Mouse (Mus musculus) layer of hippocampus, adult 11-12 months (tissue): ENCODE measurements at regions not wholly inside any gene's neighbourhood (a gene's known extent, or its start where the extent isn't known, plus 50 kb on each side); places are given as distances from the start of the nearest gene placed in this dataset.

Source experiments
- DNase-seq: peaks from one replicate; pipeline ENCODE4 v3.0.0; 2022; ENCODE audit warnings: low spot score

DNA sequence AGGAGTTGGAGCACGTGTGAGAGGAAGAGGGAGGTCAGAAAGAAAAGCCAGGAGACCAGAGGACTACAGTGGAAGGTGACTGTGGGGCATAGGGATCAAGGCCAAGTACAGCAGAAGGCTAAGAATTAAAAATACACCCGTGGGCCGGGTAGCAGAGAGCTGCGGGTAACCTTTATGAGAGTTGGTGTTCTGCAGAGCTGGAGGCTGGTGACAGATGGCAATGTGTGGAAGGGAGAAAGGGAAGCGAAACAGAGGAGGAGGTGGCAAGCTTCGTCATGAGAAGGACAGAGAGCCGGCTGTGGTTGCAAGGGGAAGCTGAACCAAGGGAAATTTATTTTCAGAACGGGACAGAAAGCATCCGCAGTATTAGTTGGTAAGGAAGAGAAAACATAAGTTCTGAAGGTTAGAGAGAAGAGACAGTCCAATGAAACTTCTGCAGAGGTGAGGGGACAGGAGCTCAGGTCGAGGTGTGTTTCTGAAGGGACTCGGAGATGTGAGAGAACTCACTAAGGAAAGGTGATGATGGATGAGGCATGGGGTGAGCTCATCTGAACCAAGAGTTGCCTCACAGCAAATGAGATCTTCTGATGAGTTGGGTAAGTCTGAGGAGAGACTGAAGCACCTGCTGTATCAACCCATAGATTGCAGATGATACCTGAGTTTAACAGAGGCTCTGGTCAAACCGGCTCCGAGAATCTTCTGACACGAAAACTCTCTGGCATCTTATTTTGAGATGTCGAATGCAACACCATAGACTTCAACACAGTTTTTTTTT lies 200.6 kb downstream of the Gm10260 start:
- DNase-seq, result peak; percentile 90

DNA sequence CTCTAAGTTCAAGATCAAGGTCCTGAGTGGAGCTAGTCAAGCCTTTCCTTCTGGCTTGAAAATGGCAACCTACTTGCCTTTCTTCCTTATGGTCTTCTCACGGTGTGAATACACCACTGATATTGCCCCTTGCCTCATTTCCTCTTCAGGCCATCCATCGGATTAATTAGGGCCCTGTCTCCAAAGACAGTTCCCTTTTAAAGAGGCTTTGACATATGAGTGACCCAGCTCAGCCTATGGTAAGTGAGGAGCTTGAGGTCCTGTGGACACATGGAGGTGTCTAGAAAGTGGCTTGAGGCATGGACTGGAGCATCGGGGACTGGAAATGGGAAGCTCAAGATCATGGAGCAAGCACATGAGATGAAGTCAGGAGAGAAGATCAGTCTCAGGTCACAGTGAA lies 201.5 kb downstream of the Gm10260 start:
- no peak for DNase-seq

DNA sequence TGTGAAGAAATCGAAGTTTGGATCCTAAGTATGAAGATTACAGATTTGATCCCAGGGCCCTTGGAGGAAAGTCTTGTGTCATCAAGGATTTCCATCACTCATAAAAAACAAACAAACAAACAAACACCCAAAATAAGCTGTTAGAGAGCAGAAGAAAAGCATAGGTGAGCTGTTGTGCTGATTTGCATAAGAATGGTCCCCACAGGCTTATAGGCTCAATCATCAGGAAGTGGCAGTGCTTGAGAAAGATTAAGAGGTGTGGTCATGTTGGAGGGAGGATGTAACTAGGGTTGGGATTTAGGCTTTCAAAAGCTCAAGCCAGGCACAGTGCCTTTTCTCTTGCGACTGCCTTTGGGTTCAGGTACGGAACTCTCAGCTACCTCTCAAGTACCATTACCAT lies 205.1 kb downstream of the Gm10260 start:
- no peak for DNase-seq

DNA sequence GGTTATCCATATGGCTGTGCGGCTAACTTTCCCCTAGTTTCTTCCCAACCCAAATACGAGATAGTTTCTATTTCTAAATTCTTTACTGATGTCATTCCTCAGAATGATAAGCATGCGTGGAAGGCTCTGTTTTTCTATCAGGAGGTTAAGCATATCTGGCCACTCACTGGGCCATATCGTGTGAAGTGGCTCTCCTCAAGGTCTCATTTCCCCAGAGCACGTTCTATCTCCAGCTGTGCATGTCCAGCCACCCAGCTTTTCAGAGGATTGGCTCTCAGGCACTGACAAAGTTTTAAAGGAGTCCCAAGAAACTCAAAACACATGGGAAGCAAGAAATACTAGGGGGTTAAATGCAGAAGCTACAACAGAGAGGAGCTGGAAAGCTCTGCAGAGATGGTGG lies 205.8 kb downstream of the Gm10260 start:
- DNase-seq, result no peak

DNA sequence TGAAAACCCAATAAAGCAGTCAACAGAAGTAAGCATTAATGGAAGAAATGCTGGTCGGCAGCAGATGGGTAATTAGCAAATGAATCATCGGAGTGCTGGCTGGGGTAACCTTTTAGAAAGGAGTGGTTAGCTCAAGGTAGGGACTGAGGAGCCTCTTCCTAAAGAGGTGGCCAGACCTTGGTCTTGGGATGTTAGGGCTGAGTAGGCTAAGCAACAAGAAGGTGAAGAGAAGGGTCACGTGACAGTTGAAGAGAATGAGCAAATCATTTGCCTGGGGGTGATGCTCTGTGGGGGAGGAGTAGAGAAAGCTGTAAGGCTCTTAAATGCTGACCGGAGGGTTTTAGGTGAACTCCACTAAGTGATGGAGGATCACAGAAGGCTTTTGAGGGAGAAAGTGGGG lies 208.2 kb downstream of the Gm10260 start:
- DNase-seq, result no peak

DNA sequence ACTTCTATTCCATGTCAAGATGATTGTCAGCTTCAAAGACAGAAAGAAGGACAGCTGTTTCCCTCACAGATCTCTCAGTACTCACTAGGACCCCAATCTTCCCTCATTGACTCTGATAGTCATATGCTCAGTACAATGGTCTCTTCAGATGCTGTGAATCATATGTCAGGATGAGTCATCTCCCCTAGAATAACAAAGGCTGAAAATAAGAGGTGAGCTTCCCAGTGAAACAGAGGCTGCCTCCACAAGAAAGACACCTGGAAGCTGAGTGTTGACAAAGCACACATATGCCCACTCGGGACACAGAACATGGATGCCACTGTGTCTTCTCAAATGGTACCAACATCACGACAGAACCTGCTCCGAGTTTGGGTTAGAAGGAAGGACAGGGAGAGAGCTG lies 209.6 kb downstream of the Gm10260 start:
- DNase-seq, result no peak

DNA sequence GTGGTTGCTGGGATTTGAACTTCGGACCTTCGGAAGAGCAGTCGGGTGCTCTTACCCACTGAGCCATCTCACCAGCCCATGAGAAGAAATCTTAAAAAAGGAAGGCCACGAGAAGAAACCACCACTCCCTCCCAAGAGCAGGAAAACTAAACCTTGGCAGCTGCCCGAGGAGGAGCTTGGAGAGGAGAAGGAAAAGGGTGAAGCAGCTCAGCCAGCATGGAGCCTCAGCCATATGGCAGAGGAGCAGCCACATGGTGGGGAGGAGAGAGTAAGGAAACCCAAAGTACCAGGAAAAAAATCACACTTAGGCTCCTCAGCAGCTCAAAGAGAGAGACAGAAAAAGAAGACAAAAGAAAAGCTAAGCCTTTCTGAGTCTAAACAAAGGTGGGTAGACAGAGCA lies 210.3 kb downstream of the Gm10260 start:
- peak; percentile 53 for DNase-seq

DNA sequence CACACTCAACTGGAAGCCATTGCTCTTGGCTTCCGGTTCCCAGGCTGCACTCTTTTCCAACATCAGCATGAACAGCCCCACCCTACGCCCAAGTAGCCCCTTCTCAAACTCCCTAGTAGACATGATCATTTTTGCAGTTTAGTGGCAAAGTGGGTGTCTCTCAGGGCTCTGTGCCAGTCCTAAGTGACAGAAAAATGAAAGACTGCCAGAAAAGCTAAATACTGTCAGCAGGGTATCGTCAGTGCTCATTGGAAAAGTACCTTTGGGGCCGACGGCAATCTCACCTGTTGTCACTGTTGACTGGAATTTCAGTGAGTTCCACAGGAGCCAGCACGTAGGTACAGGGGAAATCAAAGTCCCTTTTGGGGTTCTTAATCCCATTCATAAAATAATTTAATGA lies 211.0 kb downstream of the Gm10260 start:
- no peak for DNase-seq

DNA sequence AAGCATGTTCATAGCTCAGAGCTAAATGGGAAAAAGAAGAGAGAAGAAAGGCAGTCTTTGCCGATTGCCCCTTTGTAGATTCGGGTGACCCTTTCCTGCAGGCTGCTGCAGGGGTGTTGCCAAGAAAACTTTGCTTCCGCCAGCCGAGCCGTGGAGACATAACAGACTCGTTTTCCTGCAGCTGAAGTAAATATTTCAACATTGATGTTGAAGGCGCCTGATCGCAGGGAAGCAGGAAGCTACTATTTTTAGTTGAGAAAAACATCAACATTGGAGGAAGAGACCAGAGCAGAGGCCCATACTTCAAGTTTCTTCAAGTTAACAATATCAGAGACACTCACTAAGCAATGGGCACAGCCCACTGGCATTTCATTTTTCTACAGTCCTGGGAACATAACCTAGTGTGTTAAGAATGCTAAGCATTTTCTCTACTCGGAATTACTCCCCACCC lies 211.9 kb downstream of the Gm10260 start:
- peak; percentile 57 for DNase-seq

DNA sequence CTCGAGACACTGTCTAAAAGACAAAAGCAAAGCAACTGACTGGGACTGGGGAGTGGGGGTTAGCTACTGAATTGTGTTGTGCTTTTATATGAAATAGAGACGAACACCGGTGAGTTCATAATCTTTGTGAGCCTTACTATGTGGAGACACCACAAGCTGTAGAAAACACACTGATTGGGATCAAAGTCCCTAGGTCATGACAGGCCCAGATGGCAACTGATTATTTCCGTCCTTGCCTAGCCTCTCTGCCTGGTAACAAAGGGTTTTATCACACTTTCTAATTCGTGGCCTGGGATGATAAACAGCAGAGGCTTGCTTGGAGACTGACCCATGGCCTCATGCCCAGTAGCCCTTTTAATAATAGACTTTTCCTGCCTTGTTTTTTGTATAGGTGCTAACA lies 213.5 kb downstream of the Gm10260 start:
- DNase-seq, result no peak

DNA sequence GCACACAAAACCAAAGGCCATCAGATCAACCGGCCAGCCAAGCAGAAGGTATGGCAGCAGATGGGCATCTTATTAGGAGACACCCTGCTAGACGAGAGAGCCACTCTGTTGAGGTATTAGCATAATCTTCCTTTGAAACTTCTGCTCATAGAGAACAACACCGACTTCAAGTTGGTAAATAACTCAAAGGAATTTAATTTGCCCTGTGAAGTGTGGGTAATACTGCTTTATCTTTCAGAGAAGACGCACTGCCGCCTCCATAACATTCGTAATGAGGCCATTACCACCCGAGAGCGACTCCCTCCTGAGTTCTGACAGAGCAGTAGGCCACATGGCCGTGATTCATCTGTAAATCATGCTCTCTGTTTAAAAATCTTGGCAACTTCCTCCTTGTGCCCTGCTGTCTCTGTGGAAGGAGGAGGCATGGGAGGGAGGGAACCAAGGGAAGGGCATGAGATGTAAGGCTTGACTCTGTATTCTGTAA lies 214.4 kb downstream of the Gm10260 start:
- peak; percentile 56 for DNase-seq

DNA sequence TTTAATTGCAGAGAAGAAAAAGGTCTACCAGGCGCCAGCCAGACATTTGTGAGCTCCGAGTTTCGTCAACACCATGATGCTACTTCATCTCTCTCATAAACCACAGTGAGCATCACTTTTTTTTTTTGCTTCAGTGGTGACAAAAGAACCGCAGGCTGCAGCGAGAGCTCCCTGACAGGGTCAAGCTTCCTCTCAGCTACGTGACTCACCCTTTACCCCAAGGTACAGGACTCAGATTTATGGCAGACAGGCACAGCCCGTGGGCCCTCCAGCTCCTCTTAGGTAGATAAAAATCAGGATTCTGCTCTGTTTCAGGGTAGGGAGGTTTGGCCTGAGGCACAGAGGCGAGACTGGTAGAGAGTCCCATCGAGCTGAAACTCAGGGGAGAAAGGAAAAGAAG lies 220.7 kb downstream of the Gm10260 start:
- DNase-seq, result no peak

DNA sequence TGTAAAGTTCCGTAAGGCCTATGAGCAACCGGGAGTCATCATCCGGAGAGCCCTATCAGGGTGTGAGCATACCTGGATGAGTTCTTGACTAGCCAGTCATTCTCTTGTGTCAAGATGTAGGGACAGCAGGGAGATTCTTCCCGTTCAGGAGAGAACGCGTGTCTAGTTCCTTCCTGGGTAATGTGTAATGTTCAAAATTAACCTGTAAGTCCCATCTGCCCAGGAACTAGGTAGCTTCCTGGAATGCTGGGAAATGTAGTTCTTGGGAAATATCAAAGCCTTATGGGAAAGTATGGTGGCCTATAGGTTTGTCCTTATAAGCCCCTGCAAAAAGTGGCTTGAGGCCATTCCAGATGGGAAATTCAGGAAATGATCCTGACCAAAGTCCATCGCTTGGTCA lies 222.0 kb downstream of the Gm10260 start:
- no peak for DNase-seq

DNA sequence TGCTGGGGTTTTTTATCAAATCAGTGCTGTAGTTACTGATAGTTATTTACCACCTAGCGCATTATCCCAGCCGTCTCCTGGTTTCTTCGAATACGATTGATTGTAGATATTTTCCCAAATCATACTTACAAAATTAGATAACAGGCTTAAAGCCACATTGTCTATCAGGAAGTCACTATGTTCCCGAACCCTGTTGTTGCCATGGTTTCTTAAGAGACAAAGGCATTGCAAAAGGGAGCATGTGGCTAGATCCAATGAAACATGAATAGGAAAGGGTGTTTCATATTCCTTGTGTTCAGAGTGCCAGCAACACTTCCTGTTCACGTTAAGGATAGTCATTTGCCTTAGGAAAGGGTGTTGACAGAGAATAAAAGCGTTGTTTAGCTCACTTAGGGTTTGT lies 222.7 kb downstream of the Gm10260 start:
- peak; percentile 42 for DNase-seq

DNA sequence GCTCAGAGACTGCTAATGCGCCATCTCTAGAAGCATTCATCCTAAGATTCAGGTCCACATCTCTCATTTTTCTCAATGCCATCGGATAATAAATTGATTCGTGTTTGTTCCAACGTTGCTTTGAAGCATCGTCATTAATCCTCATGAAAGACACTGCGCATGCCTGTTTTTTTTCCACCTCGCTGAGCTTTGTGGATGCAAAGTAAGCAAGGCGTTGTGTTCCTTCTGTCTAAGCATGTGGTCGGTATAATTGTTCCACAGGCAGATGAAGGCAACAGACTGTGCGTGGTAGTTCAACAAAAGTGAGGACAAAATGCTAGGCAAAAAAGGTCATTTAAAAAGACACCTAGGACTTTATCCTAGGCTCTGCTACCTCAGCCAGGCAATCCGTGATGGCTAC lies 223.2 kb downstream of the Gm10260 start:
- DNase-seq, result peak; percentile 75

DNA sequence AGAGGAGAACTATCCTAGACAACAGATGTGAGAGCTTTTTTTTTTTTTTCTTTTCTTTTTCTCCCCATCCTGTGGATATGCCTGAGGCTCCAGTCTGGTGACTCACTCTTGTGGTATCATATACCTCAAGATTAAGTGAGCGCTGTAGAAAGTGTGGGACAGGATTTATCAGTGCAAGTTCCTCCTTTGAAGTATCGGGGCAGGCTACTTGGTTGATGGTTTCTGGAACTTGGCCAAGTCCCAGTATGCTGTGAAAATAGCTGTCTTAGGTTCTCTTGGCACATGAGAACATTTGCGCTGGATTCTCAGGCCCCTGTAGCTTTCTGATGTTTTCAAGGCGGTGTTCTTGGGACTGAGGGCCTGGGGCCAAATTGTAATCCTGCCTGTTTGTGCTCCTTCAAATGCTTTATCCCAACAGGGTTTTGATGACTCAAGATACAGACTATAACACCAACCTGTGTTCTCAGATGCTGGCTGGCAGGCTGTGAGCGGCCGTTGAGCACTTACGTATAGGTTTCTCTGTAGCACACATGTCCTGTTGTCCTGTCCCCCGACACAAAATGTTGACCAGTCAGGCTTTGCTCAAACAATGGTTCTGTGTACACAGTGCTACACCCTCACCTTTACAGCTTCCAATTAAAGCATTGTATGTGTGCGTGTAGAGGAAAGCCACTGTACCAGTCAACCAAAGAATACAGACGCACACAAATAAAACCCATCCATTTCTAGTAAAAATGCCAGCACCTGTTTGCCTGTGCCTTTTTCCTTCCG lies 226.4 kb downstream of the Gm10260 start:
- peak; percentile 45 for DNase-seq

DNA sequence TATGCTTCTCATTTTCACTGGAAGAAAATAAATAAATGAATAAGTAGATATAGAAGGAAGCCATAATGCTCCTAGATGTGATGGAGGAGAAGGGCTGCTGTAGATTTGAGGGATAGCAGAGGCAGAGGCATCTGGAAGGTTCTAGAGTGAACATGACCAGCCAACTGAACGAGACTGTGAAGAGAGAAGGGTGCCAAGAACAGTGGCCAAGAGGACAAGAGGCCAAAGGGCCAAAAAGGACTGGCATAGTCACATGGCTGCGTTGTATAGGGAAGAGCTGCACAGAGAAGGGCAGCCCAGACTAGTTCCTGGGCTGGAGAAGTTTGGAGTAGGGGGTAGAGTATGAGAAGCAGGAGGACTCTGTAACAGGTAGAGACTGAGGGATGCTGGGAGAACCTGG lies 229.3 kb downstream of the Gm10260 start:
- no peak for DNase-seq

DNA sequence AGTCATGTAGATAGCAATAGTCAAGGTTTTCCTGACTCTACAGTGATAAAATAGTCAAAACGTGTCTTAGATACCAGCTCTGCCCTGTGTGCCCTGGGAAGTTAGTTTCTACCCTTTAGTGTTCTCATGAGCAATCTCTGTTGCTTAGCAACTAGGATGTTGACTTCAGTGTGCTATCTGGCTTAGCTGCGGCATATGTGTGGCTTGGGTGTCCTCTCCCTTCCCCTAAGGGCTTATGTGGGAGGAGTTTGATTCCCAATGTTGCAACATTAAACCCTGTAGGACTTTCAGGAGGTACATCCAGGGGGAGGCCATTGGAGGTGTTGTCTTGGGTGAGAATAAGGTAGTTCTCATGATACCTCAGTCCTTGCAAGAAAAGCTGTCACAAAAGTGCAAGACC lies 229.9 kb downstream of the Gm10260 start:
- DNase-seq, result no peak

DNA sequence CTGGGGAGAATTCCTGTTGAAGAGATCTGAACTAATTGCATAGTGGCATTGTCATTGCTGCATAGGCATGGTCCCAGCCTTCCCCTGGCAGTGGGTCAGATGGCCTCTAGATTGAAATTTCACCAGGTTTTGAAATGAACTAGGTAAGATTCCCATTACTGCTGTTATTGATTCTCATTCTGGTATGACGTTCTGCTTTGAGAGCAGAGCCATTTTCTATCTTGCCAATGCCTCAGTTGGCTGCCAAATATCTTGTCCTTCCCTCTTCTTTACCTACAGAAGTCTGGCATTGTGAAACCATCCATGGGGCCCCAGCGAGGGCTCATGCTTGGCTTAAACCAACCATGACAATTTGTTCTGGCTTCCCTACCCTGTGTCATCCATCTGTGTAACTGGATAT lies 232.5 kb downstream of the Gm10260 start:
- no peak for DNase-seq

DNA sequence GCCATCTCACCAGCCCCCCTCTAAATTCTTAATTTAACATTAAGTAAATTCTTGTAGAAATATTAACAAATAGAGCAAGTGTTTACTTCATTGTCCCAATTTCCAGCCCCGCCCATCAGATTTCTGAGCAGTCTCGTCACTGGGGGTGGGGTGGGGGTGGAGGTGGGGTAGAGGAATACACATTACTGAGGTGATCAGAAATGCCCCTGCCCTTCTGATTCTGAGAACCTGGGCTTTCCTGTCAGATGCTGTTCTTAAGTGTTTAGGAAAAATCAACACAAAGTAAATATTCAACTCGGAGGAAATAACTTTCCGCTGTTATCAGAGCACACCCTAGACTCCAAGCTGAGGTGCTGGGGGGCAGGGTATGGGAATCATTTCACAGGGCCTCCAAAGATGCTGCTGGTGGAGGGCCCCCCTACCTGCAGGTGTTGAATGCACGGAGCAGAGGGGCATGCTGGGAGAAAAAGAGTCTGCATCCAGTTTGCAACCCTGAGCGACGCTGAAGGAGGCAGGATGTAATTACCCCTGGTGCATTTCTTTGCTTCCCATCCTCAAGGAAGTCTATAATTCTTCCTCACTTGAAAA lies 235.5 kb downstream of the Gm10260 start:
- no peak for DNase-seq

DNA sequence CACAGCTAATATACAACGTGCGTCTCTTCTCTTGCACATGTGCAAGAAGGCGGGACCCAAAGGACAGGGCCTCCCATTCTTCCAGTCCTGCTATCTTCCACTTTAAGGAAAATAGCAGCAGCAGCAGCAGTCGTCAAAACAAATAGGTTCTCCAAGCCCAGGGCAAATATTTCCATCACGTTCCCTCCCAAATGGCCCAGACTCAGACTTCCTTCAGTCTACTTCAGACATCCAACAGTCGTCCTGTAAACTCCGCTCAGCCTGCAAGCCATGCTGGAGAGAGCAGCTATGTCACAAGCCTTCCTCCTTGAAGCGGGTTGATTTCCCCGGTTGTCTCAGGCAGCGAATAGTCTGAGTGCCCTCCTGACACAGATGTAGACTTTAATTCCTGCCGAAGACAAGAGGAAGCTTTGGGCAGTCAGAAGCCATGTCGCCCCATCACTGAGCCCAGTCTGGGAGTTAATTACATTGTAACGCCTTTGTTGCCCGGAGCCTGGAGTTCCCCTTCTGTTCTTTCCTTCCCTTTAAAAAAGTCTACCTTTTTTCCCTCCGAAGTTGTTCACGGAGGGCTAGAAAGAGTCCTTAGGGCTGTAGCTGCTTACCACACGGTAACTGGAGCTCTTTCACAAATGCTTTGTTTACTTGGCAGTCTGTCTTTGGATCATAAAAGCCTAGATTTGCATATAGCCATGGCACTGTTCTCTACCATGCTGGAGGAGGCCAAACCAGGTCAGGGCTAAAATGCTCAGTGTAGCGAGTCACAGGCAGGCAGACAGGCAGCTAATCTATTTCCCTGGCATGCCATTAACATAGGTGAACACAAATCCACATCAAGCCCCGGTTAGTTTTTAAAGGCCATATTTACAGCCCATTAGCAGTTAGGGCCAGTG lies 236.7 kb downstream of the Gm10260 start:
- DNase-seq, result no peak

DNA sequence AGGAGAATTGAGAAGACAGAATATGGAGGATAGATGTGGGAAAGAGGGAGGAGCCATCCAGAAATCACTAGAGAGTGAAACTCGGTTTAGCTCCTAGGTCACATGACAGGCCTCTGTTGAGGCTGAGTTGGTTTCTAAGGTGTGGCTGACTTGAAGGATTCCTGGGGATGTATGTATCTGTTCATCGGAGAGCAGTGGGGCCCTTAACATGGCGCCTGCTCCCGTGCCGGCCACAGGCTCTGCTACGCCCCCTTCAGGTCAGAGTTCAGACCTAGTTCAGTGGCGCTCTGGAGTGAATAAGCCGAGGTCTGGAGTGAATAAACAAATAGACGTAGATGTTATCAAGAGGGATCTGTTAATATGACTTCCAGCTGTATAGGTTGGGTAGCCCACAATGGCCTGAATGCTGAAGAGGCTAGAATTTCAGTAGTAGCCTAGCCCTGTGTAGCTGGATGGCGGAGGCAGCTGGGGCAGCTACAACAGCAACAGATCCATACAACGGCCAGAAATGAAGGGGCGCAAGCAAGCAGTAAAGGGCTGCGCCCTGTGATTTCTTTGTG lies 239.4 kb downstream of the Gm10260 start:
- DNase-seq, result no peak
